Mouse (Mus musculus) testis, adult 2 months (tissue): ENCODE data around the gene Ift52.

Experiments
- CTCF ChIP-seq: fragments of 200-500 bp; IDR thresholded peaks from 2 replicates; pipeline ENCODE4 v1.5.1; 2012; ENCODE audit warnings: low read depth, mild to moderate bottlenecking, inconsistent platforms, low read length, moderate library complexity; ENCODE audit not compliant: control insufficient read depth, insufficient read depth, insufficient replicate concordance
- POLR2A ChIP-seq: fragments of 200-500 bp; IDR thresholded peaks from 2 replicates; pipeline ENCODE4 v1.6.1; 2012; ENCODE audit warnings: low read depth, mild to moderate bottlenecking, inconsistent platforms, low read length, moderate library complexity; ENCODE audit not compliant: control insufficient read depth

DNA sequence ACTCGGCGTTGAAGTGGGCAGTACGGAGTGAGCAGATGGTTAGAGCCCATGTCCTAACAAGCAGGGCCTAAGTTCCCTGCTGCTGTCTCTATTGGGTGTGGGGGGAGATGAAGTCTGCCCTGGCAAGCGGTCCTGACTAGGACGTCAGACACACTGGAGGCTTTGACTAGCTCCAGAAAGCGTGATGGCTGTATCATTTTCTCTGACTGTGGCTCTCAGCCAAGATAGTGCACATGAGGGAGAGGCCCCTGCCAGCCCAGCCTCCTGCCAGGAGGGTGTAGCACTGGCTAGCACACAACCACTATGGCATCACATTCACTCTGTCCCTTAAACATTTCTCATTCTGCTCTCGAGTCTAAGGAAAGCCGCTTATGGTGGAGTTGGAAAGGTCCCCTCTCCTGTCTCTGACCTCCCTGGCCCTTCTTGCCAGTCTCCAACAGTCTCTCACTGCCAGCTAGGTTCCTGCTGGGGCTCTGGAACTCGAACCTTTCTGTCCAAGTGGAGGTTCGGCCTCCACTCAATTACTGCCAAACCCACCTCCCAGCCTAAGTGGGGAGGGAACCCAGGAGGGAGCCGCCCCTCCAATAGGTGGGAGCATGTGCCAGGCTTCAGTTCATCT lies 41.9 kb upstream of the Ift52 start:
- TF ChIP-seq CTCF (no peak), POLR2A (no peak)
